Mouse (Mus musculus) liver, postnatal 0 days (tissue): ENCODE results near the gene Zbtb20.

Experiments
- CTCF ChIP-seq: sonication (generic); IDR thresholded peaks from 2 replicates; pipeline ENCODE4 v1.5.1; 2016; ENCODE audit warnings: antibody characterized with exemption, low read depth
- EP300 ChIP-seq: IDR thresholded peaks from 2 replicates; pipeline ENCODE4 v1.6.1; 2016; ENCODE audit warnings: antibody characterized with exemption, low read depth, mild to moderate bottlenecking

DNA sequence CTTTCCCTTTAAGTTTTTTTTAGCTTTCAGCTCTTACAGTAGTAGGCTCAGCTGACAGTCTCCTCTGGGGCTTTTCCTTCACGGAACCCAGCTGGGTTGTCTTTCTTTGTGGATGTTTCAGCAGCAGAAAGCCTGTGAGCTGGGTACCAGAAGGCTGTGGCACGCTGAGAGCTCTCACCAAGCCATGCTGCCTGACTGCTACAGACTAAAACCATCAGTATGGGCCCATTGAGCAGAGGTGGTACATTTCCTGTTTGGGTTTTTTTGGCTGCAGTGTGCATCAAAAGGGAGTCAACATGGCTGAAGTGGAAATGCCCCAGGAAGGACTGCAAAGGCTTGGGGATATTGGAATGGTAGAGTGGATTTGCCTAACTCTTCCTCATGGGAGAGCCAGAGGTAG is 724.0 kb downstream of the Zbtb20 start:
- TF ChIP-seq CTCF (no peak), EP300 (no peak)
